Mouse (Mus musculus) heart, postnatal 0 days (tissue): ENCODE data around the gene Lpp.

Source experiments
- CTCF ChIP-seq: IDR thresholded peaks from 2 replicates; pipeline ENCODE4 v1.5.1; 2016; ENCODE audit warnings: antibody characterized with exemption, control low read depth, low read depth
- EP300 ChIP-seq: IDR thresholded peaks from 2 replicates; pipeline ENCODE4 v1.6.1; 2016; ENCODE audit warnings: antibody characterized with exemption, low read depth

GRCm38 (mm10) chr16:24376478-24376877, 16.8 kb upstream of the Lpp start:
- TF ChIP-seq CTCF: no peak
- TF ChIP-seq EP300: no peak
